Mouse (Mus musculus) stomach, embryonic 15.5 days (tissue): ENCODE measurements around the gene Pde2a. TPM values are rescaled to one million over a fixed set of nuclear protein-coding genes. Genes with fewer than 3 reads are reported as not detected.
"Not testable (repeated sequence)": the region's sequence is repeated elsewhere in the genome, so short reads cannot be mapped to it uniquely, and the experiment has no call there.

Experiments used
- ATAC-seq: fragments of 200-750 bp; cut with Nextera tagmentation; 2 replicates; pipeline ENCODE4 v1.8.0; 2017; ENCODE audit warnings: low read depth, moderate number of reproducible peaks, moderate TSS enrichment; ENCODE audit not compliant: insufficient read depth, low FRiP score
- H3K27ac ChIP-seq: fragments of 300-500 bp; sonication (generic); 2 replicates; pipeline ENCODE4 v1.5.1; 2015; ENCODE audit warnings: mild to moderate bottlenecking, inconsistent platforms
- H3K27me3 ChIP-seq: fragments of 300-500 bp; sonication (generic); replicated peaks from 2 replicates; pipeline ENCODE4 v1.6.1; 2015; ENCODE audit warnings: inconsistent platforms
- H3K36me3 ChIP-seq: fragments of 300-500 bp; sonication (generic); 2 replicates; pipeline ENCODE4 v1.6.1; 2015; ENCODE audit warnings: inconsistent platforms
- H3K4me1 ChIP-seq: fragments of 300-500 bp; sonication (generic); 2 replicates; pipeline ENCODE4 v1.6.1; 2015; ENCODE audit warnings: inconsistent platforms
- H3K4me2 ChIP-seq: fragments of 300-500 bp; sonication (generic); 2 replicates; pipeline ENCODE4 v1.6.1; 2015; ENCODE audit warnings: mild to moderate bottlenecking, inconsistent platforms
- H3K4me3 ChIP-seq: fragments of 300-500 bp; sonication (generic); replicated peaks from 2 replicates; pipeline ENCODE4 v1.5.1; 2015; ENCODE audit warnings: inconsistent platforms
- H3K9ac ChIP-seq: fragments of 300-500 bp; sonication (generic); 2 replicates; pipeline ENCODE4 v1.6.1; 2015; ENCODE audit warnings: inconsistent platforms
- H3K9me3 ChIP-seq: fragments of 300-500 bp; sonication (generic); 2 replicates; pipeline ENCODE4 v1.6.1; 2016; ENCODE audit warnings: inconsistent platforms
- WGBS: fragments of 180-500 bp; shearing (Covaris S2); methylation state at CpG from one replicate; pipeline ENCODE4 v1.1.7; 2015; 5-methylcytosine and 5-hydroxymethylcytosine counted together
- microRNA counts: library from miRNA; unstranded; fragments of <30 nt; microRNA quantifications from one replicate; lab custom pipeline; 2016
- microRNA-seq: library from miRNA; unstranded; fragments of <30 nt; microRNA quantifications from one replicate; pipeline ENCODE4, GENCODE M21; 2016
- polyA plus RNA-seq: library from polyadenylated mRNA; unstranded; fragments of >200 nt; fragmentation: Nextera tagmentation; extraction: Ambion mirVana; gene quantifications from 2 replicates; pipeline ENCODE4 v1.2.1, GENCODE M21; 2015

The Pde2a gene
- polyA plus RNA-seq, 1 experiment from 2014 or later, result 9.1 TPM

GRCm38 (mm10) chr7:101555473-101555872, 134.0 kb downstream of the Pde2a start:
- ATAC-seq, H3K4me2 ChIP-seq, H3K27me3 ChIP-seq, H3K9me3 ChIP-seq, H3K27ac ChIP-seq, H3K4me3 ChIP-seq, H3K4me1 ChIP-seq, H3K36me3 ChIP-seq, H3K9ac ChIP-seq: not testable (repeated sequence)
- 91% methylated on average over 3 of the region's 3 CpGs for WGBS

DNA sequence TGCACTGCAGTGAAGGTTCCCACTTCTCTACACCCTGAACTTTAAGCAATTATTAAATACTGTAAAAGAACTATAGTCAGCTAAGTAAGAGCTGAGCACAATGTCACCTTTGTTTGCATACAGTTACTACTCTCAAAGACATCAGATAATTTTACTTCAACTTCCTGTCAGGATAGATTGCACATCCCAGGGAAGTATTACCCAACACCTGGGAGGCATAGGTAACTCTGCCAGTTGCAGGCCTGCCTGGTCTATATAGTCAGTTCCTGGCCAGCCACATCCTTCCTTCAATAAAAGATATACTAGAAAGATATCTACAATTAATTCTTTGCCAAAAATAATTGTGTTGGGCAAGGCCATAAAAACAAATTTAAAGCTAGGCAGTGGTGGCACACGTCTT, 135.9 kb downstream of the Pde2a start:
- no peak for ATAC-seq

GRCm38 (mm10) chr7:101559393-101559792, 137.9 kb downstream of the Pde2a start:
- WGBS, result 42% methylated on average over 5 of the region's 5 CpGs
- H3K4me3 ChIP-seq, H3K27me3 ChIP-seq, H3K9ac ChIP-seq, H3K4me1 ChIP-seq, H3K27ac ChIP-seq, ATAC-seq, H3K36me3 ChIP-seq, H3K9me3 ChIP-seq, H3K4me2 ChIP-seq: not testable (repeated sequence)

More for the DNA sequence above, 135.9 kb downstream of the Pde2a start:
- Histone ChIP-seq H3K9ac (no peak overlapping the region), H3K27me3 (no peaks in the 10 kb centered on the region), H3K4me1 (no peaks in the 10 kb centered on the region), H3K4me3 (no peak overlapping the region), H3K27ac (no peak overlapping the region), H3K36me3 (no peaks in the 10 kb centered on the region), H3K4me2 (no peak overlapping the region), H3K9me3 (no peaks in the 10 kb centered on the region)
- WGBS, result 77% methylated on average over 1 of the region's 1 CpGs

MicroRNAs within 50 kb of the gene (microRNA counts, 519-probe panel; counts per million panel counts)
- microRNA mmu-miR-139-3p (lab: Ali Mortazavi, UCI) (not detected), microRNA mmu-miR-139-5p (lab: Ali Mortazavi, UCI) (2,012 counts per million, percentile 23 among the panel's probes with 10 or more counts)

Small RNA genes lying within 50 kb of the gene (microRNA-seq; reads per million reads assigned to microRNA genes)
- 3,023 reads per million, percentile 85 among the genes with 10 or more reads in this experiment for gene Mir139

Other genes starting within 250 kb of the Pde2a start
- 15.4 and 16.2 TPM in 2 replicates for gene Atg16l2, start 119.4 kb upstream of the Pde2a start, polyA plus RNA-seq
- gene Stard10, start 104.6 kb upstream of the Pde2a start, polyA plus RNA-seq, result 112 and 127 TPM in 2 replicates
- gene Arap1, start 73.6 kb upstream of the Pde2a start, polyA plus RNA-seq, result 88.7 and 92.5 TPM in 2 replicates
- 3.6 and 8.0 TPM in 2 replicates for gene Gm45837, start 10.8 kb upstream of the Pde2a start, polyA plus RNA-seq
- 0.21 TPM in 1 of 2 replicates, not detected in the other for gene Art2b, start 163.9 kb downstream of the Pde2a start, polyA plus RNA-seq
- 53.1 and 56.0 TPM in 2 replicates for gene Clpb, start 241.9 kb downstream of the Pde2a start, polyA plus RNA-seq